In genomic region chr3:132158817-132159216, GRCm38 (mm10) we compare ENCODE assay signal across 25 mouse cellular contexts.
"Had no signal": no experiment of that assay in that cellular context is flagged by ENCODE, and none has a peak within 500 bp of the region (broad histone marks: within the 10 kb centered on the region; RNA-seq: fewer than 3 reads in every experiment).

No protein-coding gene starts in this region.

- H3K9ac ChIP-seq: heart, embryonic 12.5 days; hindbrain, embryonic 12.5 days; hindbrain, embryonic 14.5 days; intestine, embryonic 15.5 days; limb, embryonic 12.5 days had no signal

- H3K36me3 ChIP-seq: heart, embryonic 10.5 days; heart, embryonic 12.5 days; hindbrain, embryonic 10.5 days; hindbrain, embryonic 12.5 days; intestine, embryonic 15.5 days; limb, embryonic 10.5 days; limb, embryonic 12.5 days had no signal

- H3K4me1 ChIP-seq: heart, embryonic 10.5 days; heart, embryonic 12.5 days; hindbrain, embryonic 10.5 days; hindbrain, embryonic 12.5 days; intestine, embryonic 15.5 days; limb, embryonic 10.5 days had no signal

- H3K9me3 ChIP-seq: heart, embryonic 10.5 days; heart, embryonic 12.5 days; hindbrain, embryonic 10.5 days; hindbrain, embryonic 12.5 days; intestine, embryonic 15.5 days; limb, embryonic 10.5 days; limb, embryonic 12.5 days had no signal

- H3K4me2 ChIP-seq: heart, embryonic 12.5 days; hindbrain, embryonic 12.5 days; hindbrain, embryonic 14.5 days; intestine, embryonic 15.5 days; limb, embryonic 12.5 days had no signal

- DNase-seq: gastrocnemius, postnatal 14 days; gastrocnemius, postnatal 36 days; heart, adult 11 months; heart, adult 2 months; heart, postnatal 10 days; heart, postnatal 4 days; kidney, adult 18-20 months; kidney, adult 8-10 months; kidney, postnatal 10 days; kidney, postnatal 25 days; kidney, postnatal 4 days; liver had no signal

- H3K27ac ChIP-seq: heart, adult 2 months; heart, embryonic 10.5 days; hindbrain, embryonic 10.5 days; hindbrain, embryonic 12.5 days; hindbrain, embryonic 14.5 days; intestine, embryonic 15.5 days; layer of hippocampus, adult 2 months; left cerebral cortex, adult 2 months; limb, embryonic 10.5 days; limb, embryonic 12.5 days had no signal

- H3K4me3 ChIP-seq: heart, adult 2 months; heart, embryonic 10.5 days; heart, embryonic 12.5 days; hindbrain, embryonic 10.5 days; hindbrain, embryonic 12.5 days; intestine, embryonic 15.5 days; layer of hippocampus, adult 2 months; left cerebral cortex, adult 2 months; limb, embryonic 10.5 days; limb, embryonic 12.5 days had no signal

- ATAC-seq: hindbrain, embryonic 16.5 days; inflammation-experienced regulatory T-cells, adult 6 months; intestine, embryonic 15.5 days; intestine, postnatal 0 days had no signal

- H3K27me3 ChIP-seq: heart, embryonic 12.5 days; hindbrain, embryonic 12.5 days; intestine, embryonic 15.5 days; limb, embryonic 12.5 days had no signal
